Comparison of ENCODE assay signal across 14 mouse cellular contexts in genomic region chr13:79277714-79278113, GRCm38 (mm10).
DNase-seq lines count a peak whose midpoint lies in the region; ATAC-seq lines count a peak whose summit lies in the region.
"Had no signal": no experiment of that assay in that cellular context is flagged by ENCODE, and none has a peak within 500 bp of the region (broad histone marks: within the 10 kb centered on the region; RNA-seq: fewer than 3 reads in every experiment).

No protein-coding gene starts in this region.

- peak; percentile 2 to 4 for DNase-seq in cerebellum, postnatal 10 days
- no peak for DNase-seq in cerebellum, postnatal 36 days
- peak; percentile 4 for DNase-seq in embryo, embryonic 11.5 days (ENCODE audit: low read depth, low spot score)
- DNase-seq in cerebellum, adult 18-20 months, result no peak
- no peak for DNase-seq in right cerebral cortex, adult 18-20 months
- DNase-seq: cerebellum, adult 8-10 months; gastrocnemius, postnatal 14 days; lung, postnatal 4 days; thymus, postnatal 4 days had no signal

- no peak overlapping the region for H3K4me3 ChIP-seq in hindbrain, embryonic 13.5 days
- no peak overlapping the region; the same call in 1 of the 2 replicates for H3K4me3 ChIP-seq in midbrain, embryonic 16.5 days (ENCODE audit: low read depth, low read length)
- H3K4me3 ChIP-seq: intestine, embryonic 15.5 days; liver, embryonic 15.5 days had no signal

- no peak overlapping the region for H3K9ac ChIP-seq in hindbrain, embryonic 13.5 days
- no peak overlapping the region for H3K9ac ChIP-seq in midbrain, embryonic 16.5 days (ENCODE audit: low read depth, low read length)
- H3K9ac ChIP-seq: intestine, embryonic 15.5 days; liver, embryonic 15.5 days had no signal

- no peaks in the 10 kb centered on the region for H3K36me3 ChIP-seq in hindbrain, embryonic 13.5 days
- no peaks in the 10 kb centered on the region for H3K36me3 ChIP-seq in midbrain, embryonic 16.5 days (ENCODE audit: control insufficient read depth, insufficient read depth, low read length)
- H3K36me3 ChIP-seq: intestine, embryonic 15.5 days; liver, embryonic 15.5 days had no signal

- WGBS in hindbrain, embryonic 13.5 days, result 26% methylated on average over 6 of the region's 6 CpGs
- 9% methylated on average over 6 of the region's 6 CpGs for WGBS in midbrain, embryonic 16.5 days

- 0 out of 2 replicates have a peak overlapping the region, but pooled peaks have one; percentile 0 for H3K27ac ChIP-seq in hindbrain, embryonic 13.5 days
- peak overlapping the region; percentile 15; the same call in 1 of the 2 replicates for H3K27ac ChIP-seq in midbrain, embryonic 16.5 days (ENCODE audit: low read length)
- H3K27ac ChIP-seq: intestine, embryonic 15.5 days; liver, embryonic 15.5 days had no signal

- ATAC-seq in hindbrain, embryonic 13.5 days (ENCODE audit: low FRiP score), result peak; percentile 79
- peak; percentile 85 for ATAC-seq in midbrain, embryonic 16.5 days
- ATAC-seq in inflammation-experienced regulatory T-cells, adult 6 months, result no peak
- ATAC-seq: intestine, embryonic 15.5 days had no signal

- H3K4me2 ChIP-seq in hindbrain, embryonic 13.5 days, result peak overlapping the region; percentile 5
- H3K4me2 ChIP-seq in midbrain, embryonic 16.5 days (ENCODE audit: low read length), result peak overlapping the region; percentile 38
- H3K4me2 ChIP-seq: intestine, embryonic 15.5 days; liver, embryonic 15.5 days had no signal

- H3K4me1 ChIP-seq in hindbrain, embryonic 13.5 days (replicated peaks), result peaks cover 9% of the 10 kb centered on the region
- H3K4me1 ChIP-seq in midbrain, embryonic 16.5 days (ENCODE audit: control insufficient read depth, insufficient read depth, low read length), result peaks cover 6% of the 10 kb centered on the region; the same call in 1 of the 2 replicates
- H3K4me1 ChIP-seq: intestine, embryonic 15.5 days; liver, embryonic 15.5 days had no signal

- H3K27me3 ChIP-seq in hindbrain, embryonic 13.5 days, result no peaks in the 10 kb centered on the region
- H3K27me3 ChIP-seq in midbrain, embryonic 16.5 days (ENCODE audit: control insufficient read depth, insufficient read depth, low read depth, low read length), result no peaks in the 10 kb centered on the region
- H3K27me3 ChIP-seq: intestine, embryonic 15.5 days; liver, embryonic 15.5 days had no signal

- H3K9me3 ChIP-seq in hindbrain, embryonic 13.5 days, result no peaks in the 10 kb centered on the region
- no peaks in the 10 kb centered on the region for H3K9me3 ChIP-seq in midbrain, embryonic 16.5 days (replicated peaks; ENCODE audit: control insufficient read depth, low read length, poor library complexity, severe bottlenecking)
- H3K9me3 ChIP-seq: intestine, embryonic 15.5 days; liver, embryonic 15.5 days had no signal

Comparison
In these comparisons a context has a peak if more than half of its experiments do, and no peak if none do; other contexts are left out.
1. DNase-seq: peak in cerebellum, postnatal 10 days (2 of 2) and embryo, embryonic 11.5 days (single experiment); none in cerebellum, postnatal 36 days (0 of 2), cerebellum, adult 18-20 months (0 of 2) and right cerebral cortex, adult 18-20 months (single experiment).